Mouse (Mus musculus): ENCODE measurements at regions not wholly inside any gene's neighbourhood (a gene's known extent, or its start where the extent isn't known, plus 50 kb on each side); places are given as distances from the start of the nearest gene placed in this dataset.
A peak's percentile ranks its signal among the peaks of the same experiment; 100 is the strongest.

DNA sequence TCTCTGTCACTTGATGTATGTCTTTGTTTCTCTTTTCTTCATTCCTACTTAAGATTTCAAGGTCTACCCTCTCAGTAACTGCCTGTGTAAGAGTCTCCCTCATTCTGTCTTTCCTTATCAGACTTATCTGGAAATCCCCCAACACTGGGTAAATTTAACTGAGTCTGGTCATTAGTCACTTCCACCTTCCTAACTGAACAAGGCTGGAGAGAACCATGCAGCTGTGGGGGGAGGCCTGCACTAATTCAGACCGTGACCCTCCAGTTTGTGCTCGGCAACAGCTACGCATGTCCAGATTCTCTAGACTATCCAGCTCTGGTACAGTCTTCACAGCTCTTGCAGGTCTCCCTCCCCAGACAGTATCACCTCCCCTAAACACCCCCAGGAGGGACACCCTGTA is 103.3 kb downstream of the Prox1 start:
- Histone ChIP-seq H3K9ac (ENCODE audit: low read depth, low read length) (no peak overlapping the region), H3K27ac (no peak overlapping the region), H3K36me3 (ENCODE audit: control insufficient read depth, insufficient read depth, low read length) (no peaks in the 10 kb centered on the region), H3K4me3 (no peak overlapping the region), H3K27me3 (ENCODE audit: control insufficient read depth, insufficient read depth, low read length) (no peaks in the 10 kb centered on the region), H3K79me2 (replicated peaks; ENCODE audit: control insufficient read depth, insufficient read depth, low read length) (no peaks in the 10 kb centered on the region), H3K4me1 (ENCODE audit: control insufficient read depth, insufficient read depth, low read length) (no peaks in the 10 kb centered on the region)
- TF ChIP-seq CTCF (IDR thresholded peaks at IDR 0.05) (no peak), EP300 (IDR thresholded peaks at IDR 0.05; ENCODE audit: insufficient read depth, low read depth, low read length) (no peak), POLR2A (IDR thresholded peaks at IDR 0.05; ENCODE audit: insufficient read depth, low read depth, low read length) (no peak)
- intact Hi-C loops (cut with DNase I): no loop called here
- WGBS: 78% methylated on average over 3 of the region's 3 CpGs
- no peak for DNase-seq

DNA sequence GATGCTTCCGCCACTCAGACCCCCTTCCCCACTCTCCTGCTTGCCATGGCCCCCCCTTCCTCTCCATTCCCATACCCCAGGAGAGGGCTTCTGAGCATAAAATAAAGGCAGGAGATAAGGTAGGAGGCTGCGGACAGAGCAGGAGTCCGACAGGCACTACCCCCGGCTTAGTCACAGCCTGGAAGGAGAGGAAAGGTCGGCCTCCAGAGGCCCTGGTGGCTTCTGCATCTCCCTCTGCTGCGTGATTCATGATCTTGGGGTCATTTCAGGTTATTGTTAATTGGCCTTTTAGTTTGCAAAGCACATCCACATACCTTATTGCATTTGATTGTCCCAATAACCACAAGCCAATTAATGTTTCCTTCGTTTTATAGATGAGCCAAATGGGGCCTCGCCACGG is 104.1 kb downstream of the Prox1 start:
- Histone ChIP-seq H3K36me3 (ENCODE audit: control insufficient read depth, insufficient read depth, low read length) (no peaks in the 10 kb centered on the region), H3K9ac (ENCODE audit: low read depth, low read length) (no peak overlapping the region), H3K79me2 (replicated peaks; ENCODE audit: control insufficient read depth, insufficient read depth, low read length) (no peaks in the 10 kb centered on the region), H3K27me3 (ENCODE audit: control insufficient read depth, insufficient read depth, low read length) (no peaks in the 10 kb centered on the region), H3K27ac (no peak overlapping the region), H3K4me1 (ENCODE audit: control insufficient read depth, insufficient read depth, low read length) (no peaks in the 10 kb centered on the region; the same call in 1 of the 2 replicates), H3K4me3 (no peak overlapping the region)
- WGBS: 65% methylated on average over 9 of the region's 9 CpGs
- TF ChIP-seq POLR2A (IDR thresholded peaks at IDR 0.05; ENCODE audit: insufficient read depth, low read depth, low read length) (no peak), CTCF (IDR thresholded peaks at IDR 0.05) (no peak), EP300 (IDR thresholded peaks at IDR 0.05; ENCODE audit: insufficient read depth, low read depth, low read length) (no peak)
- intact Hi-C loops (cut with DNase I): no loop called here
- DNase-seq: no peak

DNA sequence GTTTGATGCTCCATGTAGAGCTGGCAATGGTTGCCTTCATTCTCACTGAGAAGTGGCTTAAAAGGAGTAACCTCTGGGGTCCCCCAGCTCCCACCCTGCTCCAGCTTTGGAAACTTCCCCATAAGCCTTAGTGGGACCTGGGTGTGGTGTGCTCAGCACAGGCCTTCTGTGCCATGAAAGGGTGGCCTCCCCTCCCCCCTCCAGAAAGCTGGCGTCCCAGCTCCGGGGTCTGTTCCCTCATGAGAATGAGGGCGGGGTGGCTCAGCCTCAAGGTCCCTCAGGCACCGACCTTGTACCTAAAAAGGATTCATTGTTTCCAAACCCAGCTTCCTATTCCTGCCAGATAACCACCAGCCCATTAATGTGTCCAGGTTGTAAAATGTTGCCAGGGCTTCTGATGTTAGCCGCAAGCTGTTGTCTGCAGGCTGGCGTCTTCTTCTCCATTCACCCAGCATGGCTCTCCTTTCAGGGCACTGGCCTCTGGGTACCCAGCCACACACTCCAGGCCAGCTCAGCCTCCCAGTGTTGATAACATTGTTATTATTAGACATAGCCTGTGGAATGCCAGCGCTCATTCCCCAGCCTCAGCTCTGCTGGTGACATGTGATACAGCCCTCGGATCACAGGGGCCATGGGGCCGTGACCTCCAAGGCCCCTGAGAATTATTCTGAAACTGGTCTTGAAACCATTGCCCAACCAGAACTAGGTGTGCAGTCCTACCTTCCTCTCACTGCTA is 108.8 kb downstream of the Prox1 start:
- peak overlapping the region; percentile 57 for H3K27ac ChIP-seq
- H3K36me3 ChIP-seq (ENCODE audit: control insufficient read depth, insufficient read depth, low read length): no peaks in the 10 kb centered on the region
- H3K79me2 ChIP-seq (replicated peaks; ENCODE audit: control insufficient read depth, insufficient read depth, low read length): no peaks in the 10 kb centered on the region
- H3K9ac ChIP-seq (ENCODE audit: low read depth, low read length): no peak overlapping the region
- 0 out of 2 replicates have a peak, but pooled peaks have one; percentile 21 for TF ChIP-seq POLR2A (IDR thresholded peaks at IDR 0.05; ENCODE audit: insufficient read depth, low read depth, low read length)
- peak; percentile 49; the same call in 1 of the 2 replicates for TF ChIP-seq EP300 (IDR thresholded peaks at IDR 0.05; ENCODE audit: insufficient read depth, low read depth, low read length)
- TF ChIP-seq CTCF (IDR thresholded peaks at IDR 0.05): peak; percentile 23; the same call in 1 of the 2 replicates
- intact Hi-C loops (cut with DNase I): no loop called here
- no peak overlapping the region for H3K4me3 ChIP-seq
- DNase-seq: peak; percentile 25 to 52
- WGBS: 23% methylated on average over 9 of the region's 9 CpGs
- H3K4me1 ChIP-seq (ENCODE audit: control insufficient read depth, insufficient read depth, low read length): no peaks in the 10 kb centered on the region; the same call in 1 of the 2 replicates
- H3K27me3 ChIP-seq (ENCODE audit: control insufficient read depth, insufficient read depth, low read length): no peaks in the 10 kb centered on the region

DNA sequence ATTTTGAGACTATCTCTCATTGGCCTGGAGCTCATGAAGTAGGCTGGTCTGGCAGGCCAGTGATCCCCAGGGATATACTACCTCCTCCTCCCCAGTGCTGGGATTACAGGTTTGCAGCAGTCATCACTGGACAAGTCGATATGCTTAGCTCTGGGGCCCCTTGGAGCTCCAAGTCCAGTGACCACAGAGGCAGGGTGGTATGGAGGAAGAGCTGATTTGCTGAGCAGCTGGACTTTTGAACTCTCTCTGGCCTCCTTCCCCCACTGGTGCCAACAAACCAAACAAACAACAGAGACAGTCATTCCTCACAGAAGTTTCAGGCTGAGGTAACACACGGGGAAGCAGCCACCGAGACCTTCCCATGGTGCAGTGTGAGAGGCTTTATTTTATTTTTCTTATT is 111.5 kb downstream of the Prox1 start:
- 74% methylated on average over 3 of the region's 3 CpGs for WGBS
- Histone ChIP-seq H3K27me3 (ENCODE audit: control insufficient read depth, insufficient read depth, low read length) (no peaks in the 10 kb centered on the region), H3K9ac (ENCODE audit: low read depth, low read length) (no peak overlapping the region), H3K27ac (no peak overlapping the region), H3K4me1 (ENCODE audit: control insufficient read depth, insufficient read depth, low read length) (no peaks in the 10 kb centered on the region; the same call in 1 of the 2 replicates), H3K79me2 (replicated peaks; ENCODE audit: control insufficient read depth, insufficient read depth, low read length) (no peaks in the 10 kb centered on the region), H3K4me3 (no peak overlapping the region), H3K36me3 (ENCODE audit: control insufficient read depth, insufficient read depth, low read length) (no peaks in the 10 kb centered on the region)
- intact Hi-C loops (cut with DNase I): no loop called here
- TF ChIP-seq CTCF (IDR thresholded peaks at IDR 0.05) (no peak), EP300 (IDR thresholded peaks at IDR 0.05; ENCODE audit: insufficient read depth, low read depth, low read length) (no peak), POLR2A (IDR thresholded peaks at IDR 0.05; ENCODE audit: insufficient read depth, low read depth, low read length) (no peak)
- DNase-seq: no peak

DNA sequence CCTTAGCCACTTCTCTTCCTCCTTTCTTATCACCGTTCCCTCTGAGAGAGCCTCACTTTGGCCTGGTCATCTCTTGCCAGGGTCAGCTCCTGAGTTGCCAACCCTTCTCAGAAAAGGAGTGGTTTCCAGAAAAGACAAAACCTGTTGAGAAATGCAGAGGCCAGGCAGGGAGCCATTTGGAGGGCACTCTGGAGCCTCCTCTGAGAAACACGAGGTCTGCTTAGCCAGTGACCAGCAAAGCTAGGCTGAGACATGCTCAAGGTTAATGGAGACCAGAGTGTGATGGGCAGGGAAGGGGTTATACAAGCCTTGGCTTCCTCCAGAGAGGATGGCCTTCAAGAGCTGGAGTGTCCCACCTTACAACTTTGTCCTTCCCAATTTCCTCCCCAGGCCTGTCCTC is 113.6 kb downstream of the Prox1 start:
- Histone ChIP-seq H3K27me3 (ENCODE audit: control insufficient read depth, insufficient read depth, low read length) (no peaks in the 10 kb centered on the region), H3K79me2 (replicated peaks; ENCODE audit: control insufficient read depth, insufficient read depth, low read length) (no peaks in the 10 kb centered on the region), H3K9ac (ENCODE audit: low read depth, low read length) (no peak overlapping the region), H3K27ac (no peak overlapping the region), H3K4me1 (ENCODE audit: control insufficient read depth, insufficient read depth, low read length) (no peaks in the 10 kb centered on the region), H3K4me3 (no peak overlapping the region), H3K36me3 (ENCODE audit: control insufficient read depth, insufficient read depth, low read length) (no peaks in the 10 kb centered on the region)
- 51% methylated on average over 2 of the region's 2 CpGs for WGBS
- DNase-seq: no peak
- TF ChIP-seq CTCF (IDR thresholded peaks at IDR 0.05): no peak
- TF ChIP-seq POLR2A (IDR thresholded peaks at IDR 0.05; ENCODE audit: insufficient read depth, low read depth, low read length): no peak
- intact Hi-C loops (cut with DNase I): no loop called here

DNA sequence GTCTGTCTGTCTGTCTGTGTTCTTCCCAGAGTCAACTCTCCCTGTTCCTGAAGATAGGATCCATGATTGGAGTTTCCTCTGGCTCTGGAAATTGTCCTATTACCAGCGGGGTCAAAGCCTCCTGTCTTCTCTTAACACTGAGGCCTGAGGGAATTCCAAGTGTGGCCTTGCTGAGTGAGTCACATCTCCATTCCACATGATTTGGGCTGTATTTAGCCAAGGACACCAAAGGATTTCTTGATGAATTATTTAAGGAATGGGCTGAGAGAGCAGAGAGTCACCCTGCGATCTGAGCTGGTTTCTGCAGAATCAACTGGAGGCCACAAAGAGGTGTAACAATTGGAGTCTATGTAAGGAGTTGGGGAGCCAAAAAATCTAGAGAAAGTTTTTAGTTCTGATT is 118.6 kb downstream of the Prox1 start:
- Histone ChIP-seq H3K4me3 (no peak overlapping the region), H3K4me1 (ENCODE audit: control insufficient read depth, insufficient read depth, low read length) (no peaks in the 10 kb centered on the region), H3K27me3 (ENCODE audit: control insufficient read depth, insufficient read depth, low read length) (no peaks in the 10 kb centered on the region), H3K79me2 (replicated peaks; ENCODE audit: control insufficient read depth, insufficient read depth, low read length) (no peaks in the 10 kb centered on the region), H3K27ac (no peak overlapping the region), H3K9ac (ENCODE audit: low read depth, low read length) (no peak overlapping the region), H3K36me3 (ENCODE audit: control insufficient read depth, insufficient read depth, low read length) (no peaks in the 10 kb centered on the region)
- 68% methylated on average over 2 of the region's 2 CpGs for WGBS
- DNase-seq: no peak
- intact Hi-C loops (cut with DNase I): loop anchor here (5.0 kb wide), 1 partner anchor 70 kb away; no protein-coding TSS in a partner anchor
- no peak for TF ChIP-seq CTCF (IDR thresholded peaks at IDR 0.05)
- TF ChIP-seq EP300 (IDR thresholded peaks at IDR 0.05; ENCODE audit: insufficient read depth, low read depth, low read length): no peak
- TF ChIP-seq POLR2A (IDR thresholded peaks at IDR 0.05; ENCODE audit: insufficient read depth, low read depth, low read length): no peak
